Mouse (Mus musculus) heart, embryonic 11.5 days (tissue): ENCODE data around the gene Samd8. TPM values are rescaled to one million over a fixed set of nuclear protein-coding genes. Genes with fewer than 3 reads are reported as not detected.

Experiments
- polyA plus RNA-seq: library from polyadenylated mRNA; unstranded; fragments of >200 nt; fragmentation: Nextera tagmentation; extraction: Ambion mirVana; gene quantifications from 2 replicates; pipeline ENCODE4 v1.2.1, GENCODE M21; 2014

Gene Samd8
- polyA plus RNA-seq, 1 experiment from 2014 or later, result 10.8 TPM

Other genes with a start within 250 kb of the Samd8 start
- gene Dupd1, start 36.0 kb upstream of the Samd8 start, polyA plus RNA-seq, result 0.73 TPM in 1 of 2 replicates, not detected in the other
- not detected in 2 replicates for gene Dusp13, start 650 bp downstream of the Samd8 start, polyA plus RNA-seq
- gene Vdac2, start 74.7 kb downstream of the Samd8 start, polyA plus RNA-seq, result 434 and 456 TPM in 2 replicates
- 38.6 and 44.5 TPM in 2 replicates for gene Comtd1, start 98.4 kb downstream of the Samd8 start, polyA plus RNA-seq
- gene Zfp503, start 239.1 kb downstream of the Samd8 start, polyA plus RNA-seq, result 2.3 and 3.3 TPM in 2 replicates